Mouse (Mus musculus) layer of hippocampus, adult 9-10 months (tissue): ENCODE data around the gene Morf4l1.
A peak's percentile ranks its signal among the peaks of the same experiment; 100 is the strongest.

Experiments used
- DNase-seq: peaks from one replicate; pipeline ENCODE4 v3.0.0; 2022; ENCODE audit warnings: low spot score

Gene Morf4l1

GRCm38 (mm10) chr9:90114567-90115307 lies at the start of gene Morf4l1:
TSS of gene Morf4l1 (minus strand) at chr9:90114774.
- DNase-seq = peak; percentile 91

- no peak for DNase-seq
Measured at GRCm38 (mm10) chr9:90163749-90164095, 49.1 kb upstream of the Morf4l1 start.

- DNase-seq = no peak
Measured at GRCm38 (mm10) chr9:90162926-90163748, 48.6 kb upstream of the Morf4l1 start, which contains the start of gene Adamts7. TSS of gene Adamts7 (plus strand) at chr9:90163069.

GRCm38 (mm10) chr9:90162243-90162925 lies 47.8 kb upstream of the Morf4l1 start:
- DNase-seq = no peak

GRCm38 (mm10) chr9:90146869-90147268 lies 32.3 kb upstream of the Morf4l1 start:
- no peak for DNase-seq

GRCm38 (mm10) chr9:90145788-90146187 lies 31.2 kb upstream of the Morf4l1 start:
- DNase-seq = no peak

- DNase-seq = no peak
Measured at GRCm38 (mm10) chr9:90136678-90136965, 22.0 kb upstream of the Morf4l1 start.

- DNase-seq = no peak
Measured at GRCm38 (mm10) chr9:90135963-90136677, 21.5 kb upstream of the Morf4l1 start.

GRCm38 (mm10) chr9:90135466-90135865 lies 20.9 kb upstream of the Morf4l1 start:
- DNase-seq = no peak

- DNase-seq = no peak
Measured at GRCm38 (mm10) chr9:90133562-90134355, 19.2 kb upstream of the Morf4l1 start.

- no peak for DNase-seq
Measured at GRCm38 (mm10) chr9:90128636-90129201, 14.1 kb upstream of the Morf4l1 start.

- DNase-seq = no peak
Measured at GRCm38 (mm10) chr9:90127146-90127545, 12.6 kb upstream of the Morf4l1 start.

- DNase-seq = peak; percentile 76
Measured at GRCm38 (mm10) chr9:90126260-90127010, 11.9 kb upstream of the Morf4l1 start.

- no peak for DNase-seq
Measured at GRCm38 (mm10) chr9:90125416-90126099, 11.0 kb upstream of the Morf4l1 start.

- no peak for DNase-seq
Measured at GRCm38 (mm10) chr9:90124873-90125245, 10.3 kb upstream of the Morf4l1 start.

- DNase-seq = no peak
Measured at GRCm38 (mm10) chr9:90124156-90124872, 9.7 kb upstream of the Morf4l1 start.

GRCm38 (mm10) chr9:90122246-90122740 lies 7.7 kb upstream of the Morf4l1 start:
- DNase-seq = no peak

- no peak for DNase-seq
Measured at GRCm38 (mm10) chr9:90117234-90117633, 2.7 kb upstream of the Morf4l1 start.

- no peak for DNase-seq
Measured at GRCm38 (mm10) chr9:90115308-90115700, 730 bp upstream of the Morf4l1 start.
